Mouse (Mus musculus) megakaryocyte, adult 5-6 weeks (primary cell): ENCODE data around the gene Rrbp1. TPM values are rescaled to one million over a fixed set of nuclear protein-coding genes. Genes with fewer than 3 reads are reported as not detected.
A peak's percentile ranks its signal among the peaks of the same experiment; 100 is the strongest.

Experiments used
- ATAC-seq: 2 replicates; pipeline ENCODE4 v1.8.0; 2016; ENCODE audit warnings: mild to moderate bottlenecking, inconsistent platforms; ENCODE audit not compliant: poor library complexity, severe bottlenecking
- total RNA-seq, 2 experiments: library from RNA; stranded (forward) in 1 of 2; stranded (reverse) in 1 of 2; fragments of 153-499, 151-499 nt in 1 of 2; fragments of 221-1000, 200-1000 nt in 1 of 2; gene quantifications; 2 replicates each; pipeline versions ENCODE4 v1.2.3 to v1.2.4; 2015 to 2017

Gene Rrbp1
- total RNA-seq, 2 experiments from 2014 or later, result 173 to 215 TPM

GRCm38 (mm10) chr2:143918831-143919502, 92.1 kb downstream of the Rrbp1 start:
- no peak for ATAC-seq

GRCm38 (mm10) chr2:143917622-143918021, 93.4 kb downstream of the Rrbp1 start:
- ATAC-seq, result no peak

GRCm38 (mm10) chr2:143916229-143916628, 94.8 kb downstream of the Rrbp1 start:
- ATAC-seq, result peak; percentile 15

GRCm38 (mm10) chr2:143915600-143916135, 95.4 kb downstream of the Rrbp1 start:
- ATAC-seq, result peak; percentile 16

- ATAC-seq, result peak; percentile 80
Observed at GRCm38 (mm10) chr2:143914760-143915599, 96.1 kb downstream of the Rrbp1 start, which contains the start of gene Dstn. Gene Dstn (plus strand): TSS chr2:143915320.

GRCm38 (mm10) chr2:143914221-143914620, 96.8 kb downstream of the Rrbp1 start:
- no peak for ATAC-seq

- ATAC-seq, result no peak
Observed at GRCm38 (mm10) chr2:143912199-143912598, 98.9 kb downstream of the Rrbp1 start.

- ATAC-seq, result no peak
Observed at GRCm38 (mm10) chr2:143909230-143909629, 101.8 kb downstream of the Rrbp1 start.

GRCm38 (mm10) chr2:143904896-143905295, 106.2 kb downstream of the Rrbp1 start:
- no peak for ATAC-seq

GRCm38 (mm10) chr2:143903376-143904045, 107.6 kb downstream of the Rrbp1 start:
- ATAC-seq, result peak; percentile 41; the same call in 1 of the 2 replicates

GRCm38 (mm10) chr2:143900821-143901351, 110.2 kb downstream of the Rrbp1 start:
- no peak for ATAC-seq

GRCm38 (mm10) chr2:143899470-143900220, 111.4 kb downstream of the Rrbp1 start:
- ATAC-seq, result peak; percentile 86

Other genes starting within 250 kb of the Rrbp1 start
- gene Bfsp1, start 148.1 kb downstream of the Rrbp1 start, total RNA-seq (2015), result 0.41 TPM in 1 of 2 replicates, not detected in the other
- 0.73 and 0.99 TPM in 2 replicates for gene Bfsp1, start 148.1 kb downstream of the Rrbp1 start, total RNA-seq (2017)
- 379 and 399 TPM in 2 replicates for gene Dstn, start 95.9 kb downstream of the Rrbp1 start, total RNA-seq (2015)
- gene Dstn, start 95.9 kb downstream of the Rrbp1 start, total RNA-seq (2017), result 518 and 538 TPM in 2 replicates
- gene Banf2, start 21.8 kb upstream of the Rrbp1 start, total RNA-seq (2015), result not detected in 2 replicates
- not detected in 2 replicates for gene Banf2, start 21.8 kb upstream of the Rrbp1 start, total RNA-seq (2017)